8 mouse cellular contexts compared by ENCODE assay signal in the genomic region with DNA sequence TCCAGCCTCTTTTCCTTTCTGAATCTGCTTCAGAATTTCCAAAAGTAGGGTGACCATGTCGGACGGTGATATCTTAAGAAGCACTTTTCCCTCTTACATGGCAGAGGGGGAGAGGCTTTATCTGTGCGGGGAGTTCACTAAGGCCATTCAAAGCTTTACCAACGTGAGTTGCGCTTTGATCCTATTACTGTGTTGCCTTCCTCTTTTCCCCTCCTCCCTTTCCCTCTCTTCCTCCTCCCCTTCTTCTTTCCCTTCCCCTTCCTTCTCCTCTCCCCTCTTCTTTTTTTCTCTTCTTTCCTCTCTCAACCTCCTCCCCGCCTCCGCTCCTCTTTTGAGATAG. TPM values are rescaled to one million over a fixed set of nuclear protein-coding genes. Genes with fewer than 3 reads are reported as not detected.
DNase-seq lines count a peak whose midpoint lies in the region; ATAC-seq lines count a peak whose summit lies in the region.

No protein-coding gene starts in this region.

- peak overlapping the region; percentile 47 for H3K4me3 ChIP-seq in kidney, embryonic 15.5 days (replicated peaks)
- peak overlapping the region; percentile 37 for H3K4me3 ChIP-seq in hindbrain, embryonic 16.5 days (ENCODE audit: low read length)
- peak overlapping the region; percentile 37 for H3K4me3 ChIP-seq in midbrain, embryonic 14.5 days (replicated peaks; ENCODE audit: low read depth, low read length)

- WGBS in kidney, embryonic 15.5 days, result 28% methylated on average over 7 of the region's 7 CpGs
- 25% methylated on average over 7 of the region's 7 CpGs for WGBS in hindbrain, embryonic 16.5 days
- 21% methylated on average over 7 of the region's 7 CpGs for WGBS in midbrain, embryonic 14.5 days

- peaks cover 16% of the 10 kb centered on the region for H3K4me1 ChIP-seq in kidney, embryonic 15.5 days
- peaks cover 12% of the 10 kb centered on the region; the same call in 1 of the 2 replicates for H3K4me1 ChIP-seq in hindbrain, embryonic 16.5 days (ENCODE audit: control insufficient read depth, insufficient read depth, low read depth, low read length)
- H3K4me1 ChIP-seq in midbrain, embryonic 14.5 days (ENCODE audit: control insufficient read depth, insufficient read depth, low read length), result peaks cover 6% of the 10 kb centered on the region

- no peaks in the 10 kb centered on the region for H3K9me3 ChIP-seq in kidney, embryonic 15.5 days (replicated peaks)
- no peaks in the 10 kb centered on the region for H3K9me3 ChIP-seq in hindbrain, embryonic 16.5 days (ENCODE audit: control insufficient read depth, low read length)
- H3K9me3 ChIP-seq in midbrain, embryonic 14.5 days (ENCODE audit: control insufficient read depth, low read length), result no peaks in the 10 kb centered on the region

- no peak for DNase-seq in kidney, postnatal 25 days
- no peak for DNase-seq in midbrain, embryonic 14.5 days
- no peak for DNase-seq in cerebellum, postnatal 14 days
- no peak for DNase-seq in cerebellum, adult 9-11 months

- H3K27me3 ChIP-seq in kidney, embryonic 15.5 days, result no peaks in the 10 kb centered on the region
- H3K27me3 ChIP-seq in hindbrain, embryonic 16.5 days (replicated peaks; ENCODE audit: control insufficient read depth, insufficient read depth, low read length), result no peaks in the 10 kb centered on the region; the same call in 1 of the 2 replicates
- H3K27me3 ChIP-seq in midbrain, embryonic 14.5 days (ENCODE audit: control insufficient read depth, insufficient read depth, low read length), result no peaks in the 10 kb centered on the region

- H3K27ac ChIP-seq in kidney, embryonic 15.5 days, result peak overlapping the region; percentile 72
- peak overlapping the region; percentile 32; the same call in 1 of the 2 replicates for H3K27ac ChIP-seq in hindbrain, embryonic 16.5 days (ENCODE audit: low read depth, low read length)
- H3K27ac ChIP-seq in midbrain, embryonic 14.5 days (replicated peaks; ENCODE audit: low read depth, low read length), result 0 out of 2 replicates have a peak overlapping the region, but pooled peaks have one; percentile 49

- peak overlapping the region; percentile 50; the same call in 1 of the 2 replicates for H3K9ac ChIP-seq in kidney, embryonic 15.5 days
- peak overlapping the region; percentile 65 for H3K9ac ChIP-seq in hindbrain, embryonic 16.5 days (ENCODE audit: low read depth, low read length)
- H3K9ac ChIP-seq in midbrain, embryonic 14.5 days (replicated peaks; ENCODE audit: low read length), result peak overlapping the region; percentile 52

- H3K4me2 ChIP-seq in kidney, embryonic 15.5 days, result peak overlapping the region; percentile 80
- H3K4me2 ChIP-seq in hindbrain, embryonic 16.5 days (ENCODE audit: low read length), result peak overlapping the region; percentile 89
- peak overlapping the region; percentile 80 for H3K4me2 ChIP-seq in midbrain, embryonic 14.5 days (ENCODE audit: low read length)

- ATAC-seq in kidney, embryonic 15.5 days (replicated peaks; ENCODE audit: low FRiP score), result no peak
- ATAC-seq in common myeloid progenitor, adult 5-6 weeks (replicated peaks; ENCODE audit: low read depth, poor library complexity, severe bottlenecking), result peak; percentile 40; the same call in 1 of the 2 replicates
- peak; percentile 61; the same call in 1 of the 2 replicates for ATAC-seq in hindbrain, embryonic 16.5 days
- ATAC-seq in midbrain, embryonic 14.5 days (ENCODE audit: low FRiP score, low TSS enrichment), result no peak
- no peak for ATAC-seq in erythroid progenitor cell, adult 5-6 weeks (replicated peaks; ENCODE audit: low FRiP score, poor library complexity, severe bottlenecking)

- H3K36me3 ChIP-seq in kidney, embryonic 15.5 days, result no peaks in the 10 kb centered on the region
- H3K36me3 ChIP-seq in hindbrain, embryonic 16.5 days (ENCODE audit: control insufficient read depth, insufficient read depth, low read length), result no peaks in the 10 kb centered on the region
- no peaks in the 10 kb centered on the region for H3K36me3 ChIP-seq in midbrain, embryonic 14.5 days (ENCODE audit: control insufficient read depth, insufficient read depth, low read length)

RNA-seq across cellular contexts. Expression of gene Ttc25, which starts 0.3 kb away (rescaled TPM):
- polyA plus RNA-seq in kidney, embryonic 15.5 days (2015; fragmentation: Nextera tagmentation; extraction: Ambion mirVana), result 0.99 and 1.1 TPM in 2 replicates
- total RNA-seq in common myeloid progenitor, adult 5-6 weeks (2017), result 0.05 TPM in 1 of 2 replicates, not detected in the other
- polyA plus RNA-seq in hindbrain, embryonic 16.5 days (2015; fragmentation: Nextera tagmentation; extraction: Ambion mirVana), result 2.2 and 2.5 TPM in 2 replicates
- 1.9 and 2.5 TPM in 2 replicates for polyA plus RNA-seq in midbrain, embryonic 14.5 days (2014; fragmentation: Nextera tagmentation; extraction: Ambion mirVana)
- total RNA-seq in erythroid progenitor cell, adult 5-6 weeks (2015; ENCODE audit: low replicate concordance), result not detected in 2 replicates
- not detected in 2 replicates for total RNA-seq in erythroid progenitor cell, adult 5-6 weeks (2017; ENCODE audit: low replicate concordance)

RNA-seq across cellular contexts. Expression of gene Acly, which starts 17.9 kb away (rescaled TPM):
- 151 and 175 TPM in 2 replicates for polyA plus RNA-seq in kidney, embryonic 15.5 days (2015; fragmentation: Nextera tagmentation; extraction: Ambion mirVana)
- 85.6 and 95.4 TPM in 2 replicates for total RNA-seq in common myeloid progenitor, adult 5-6 weeks (2017)
- polyA plus RNA-seq in hindbrain, embryonic 16.5 days (2015; fragmentation: Nextera tagmentation; extraction: Ambion mirVana), result 215 and 253 TPM in 2 replicates
- 161 and 219 TPM in 2 replicates for polyA plus RNA-seq in midbrain, embryonic 14.5 days (2014; fragmentation: Nextera tagmentation; extraction: Ambion mirVana)
- 17.6 and 38.2 TPM in 2 replicates for total RNA-seq in erythroid progenitor cell, adult 5-6 weeks (2015; ENCODE audit: low replicate concordance)
- 18.1 and 22.0 TPM in 2 replicates for total RNA-seq in erythroid progenitor cell, adult 5-6 weeks (2017; ENCODE audit: low replicate concordance)

RNA-seq across cellular contexts. Expression of gene Cnp, which starts 29.0 kb away (rescaled TPM):
- 25.3 and 29.6 TPM in 2 replicates for polyA plus RNA-seq in kidney, embryonic 15.5 days (2015; fragmentation: Nextera tagmentation; extraction: Ambion mirVana)
- total RNA-seq in common myeloid progenitor, adult 5-6 weeks (2017), result 34.8 and 36.4 TPM in 2 replicates
- 72.6 and 85.0 TPM in 2 replicates for polyA plus RNA-seq in hindbrain, embryonic 16.5 days (2015; fragmentation: Nextera tagmentation; extraction: Ambion mirVana)
- polyA plus RNA-seq in midbrain, embryonic 14.5 days (2014; fragmentation: Nextera tagmentation; extraction: Ambion mirVana), result 24.8 and 28.7 TPM in 2 replicates
- 3.6 and 23.1 TPM in 2 replicates for total RNA-seq in erythroid progenitor cell, adult 5-6 weeks (2015; ENCODE audit: low replicate concordance)
- total RNA-seq in erythroid progenitor cell, adult 5-6 weeks (2017; ENCODE audit: low replicate concordance), result 14.1 and 14.4 TPM in 2 replicates

Comparison
In these comparisons a context has a peak if more than half of its experiments do, and no peak if none do; other contexts are left out.
1. ATAC-seq: peak in common myeloid progenitor, adult 5-6 weeks (single experiment) and hindbrain, embryonic 16.5 days (single experiment); none in kidney, embryonic 15.5 days (single experiment), midbrain, embryonic 14.5 days (single experiment) and erythroid progenitor cell, adult 5-6 weeks (single experiment).
2. Peak in every context shown above with its lines, with median percentiles within 50 percentile points of each other: H3K27ac ChIP-seq, H3K4me2 ChIP-seq, H3K4me3 ChIP-seq and H3K9ac ChIP-seq.